Mouse (Mus musculus) 416B (cell line): ENCODE data around the gene Phf5a.

ENCODE experiments used
- DNase-seq: peaks from one replicate; pipeline ENCODE4 v3.0.0; 2011; ENCODE audit warnings: low read depth

The Phf5a gene

GRCm38 (mm10) chr15:81885418-81885934 lies 13.8 kb upstream of the Phf5a start:
- DNase-seq, result no peak

- DNase-seq, result no peak
These were observed 10.6 kb upstream of the Phf5a start for GRCm38 (mm10) chr15:81882348-81882747.

- DNase-seq, result no peak
These were observed 8.1 kb upstream of the Phf5a start for GRCm38 (mm10) chr15:81879531-81880401.

DNA sequence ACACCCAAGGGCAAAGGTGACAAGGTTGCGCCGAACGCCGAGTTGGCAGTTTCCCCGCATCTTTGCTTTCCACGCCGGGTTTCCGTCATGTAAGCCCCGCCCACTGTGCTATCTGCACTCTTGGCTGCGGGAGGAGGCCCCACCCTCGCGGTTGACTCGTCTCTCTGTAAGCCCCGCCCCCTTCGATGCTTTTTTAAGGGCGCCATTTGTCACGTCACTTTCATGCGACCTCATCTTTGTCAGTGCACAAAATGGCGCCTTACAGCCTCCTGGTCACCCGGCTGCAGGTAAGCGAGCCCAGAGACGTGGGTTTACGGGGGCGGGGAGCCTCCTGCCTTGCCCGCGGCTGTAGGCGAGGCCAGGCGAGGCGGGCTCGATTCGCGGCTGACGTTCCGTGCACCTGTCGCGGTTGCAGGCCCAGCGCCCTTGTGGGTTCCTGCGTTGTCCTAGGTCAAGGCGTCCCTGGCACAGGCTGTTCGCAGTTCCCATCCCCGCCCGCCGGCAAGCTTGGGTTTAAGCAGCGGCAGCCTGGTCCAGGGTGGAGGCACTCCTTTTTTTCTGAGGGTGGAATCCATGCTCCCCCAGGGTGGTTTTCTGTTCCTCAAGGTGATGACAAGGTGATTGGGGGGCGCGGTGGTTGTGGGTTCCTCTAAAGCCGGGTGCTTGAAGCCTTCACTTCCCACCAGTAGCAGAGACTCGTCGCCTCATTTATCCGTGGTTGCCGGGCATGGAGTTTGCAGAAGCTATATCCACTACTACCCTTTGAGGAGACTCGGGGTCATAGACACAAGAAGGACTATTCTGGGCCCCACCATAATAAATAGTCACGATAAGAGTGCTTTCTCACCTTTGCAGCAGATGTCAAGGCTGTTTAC lies 788 bp upstream of the Phf5a start, which contains the start of gene Aco2:
Aco2 (plus strand) TSS at position 48 of the 875 bp plus-strand sequence.
- peak; percentile 99 for DNase-seq

- no peak for DNase-seq
These were observed 1.7 kb downstream of the Phf5a start for GRCm38 (mm10) chr15:81869985-81870384.

DNA sequence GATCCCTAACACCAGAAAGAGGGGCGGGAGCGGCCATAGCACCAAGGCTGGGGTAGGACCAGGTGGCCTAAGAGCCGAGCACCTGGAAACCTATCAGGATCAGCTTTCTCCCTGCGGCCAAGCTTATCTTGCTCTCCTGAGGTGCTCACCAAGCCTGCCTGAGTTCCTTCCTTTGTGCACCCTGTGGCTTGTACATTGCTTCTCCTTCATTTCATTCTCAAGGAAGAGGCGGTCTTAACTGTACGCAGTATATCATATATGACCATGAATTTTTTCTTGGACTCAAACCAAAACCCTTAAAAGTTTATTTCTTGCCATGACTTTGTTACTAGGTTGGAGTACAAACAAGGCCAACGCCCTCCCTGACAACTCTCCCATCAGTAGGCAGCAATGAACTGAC lies 7.5 kb downstream of the Phf5a start:
- DNase-seq, result no peak

GRCm38 (mm10) chr15:81860471-81861135 lies 11.1 kb downstream of the Phf5a start:
- DNase-seq, result peak; percentile 79

DNA sequence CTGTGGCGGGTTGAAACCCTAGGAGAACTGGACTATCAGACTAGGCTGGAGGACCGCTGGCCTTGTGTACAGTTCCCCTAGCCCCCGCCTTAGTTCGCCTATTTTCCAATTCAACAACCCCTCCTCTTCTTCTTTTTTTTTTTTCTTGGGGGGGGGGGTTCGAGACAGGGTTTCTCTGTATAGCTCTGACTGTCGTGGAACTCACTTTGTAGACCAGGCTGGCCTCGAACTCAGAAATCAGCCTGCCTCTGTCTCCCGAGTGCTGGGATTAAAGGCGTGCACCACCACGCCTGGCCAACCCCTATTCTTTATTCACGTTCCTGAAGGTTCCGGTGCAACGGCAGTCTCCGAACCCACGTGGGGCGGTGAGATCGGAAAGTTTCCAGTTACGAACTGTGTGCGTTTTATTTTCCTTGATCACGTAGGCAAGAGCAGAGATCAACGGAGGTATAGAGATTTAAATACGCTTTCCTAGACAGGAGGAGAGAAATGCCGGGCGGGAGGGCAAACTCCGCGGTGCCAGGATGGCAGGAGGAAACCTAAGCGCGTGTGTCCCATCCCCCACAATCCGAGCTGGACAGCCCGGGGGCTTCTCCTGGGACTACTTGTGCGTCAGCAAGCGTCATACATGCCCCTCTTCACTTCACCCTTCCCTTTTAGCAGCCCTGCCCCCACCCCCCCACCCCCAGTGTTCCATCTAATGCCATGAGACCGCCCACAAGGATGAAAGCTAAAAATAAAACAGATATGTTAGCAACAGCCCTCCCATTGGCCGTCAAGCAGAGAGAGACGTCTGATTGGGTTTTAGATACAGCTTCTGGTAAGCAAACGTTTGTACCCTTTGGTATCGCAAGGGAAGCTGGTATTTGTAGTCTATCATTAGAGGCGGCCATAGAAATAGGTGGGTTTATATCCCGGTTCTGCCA lies 12.1 kb downstream of the Phf5a start:
- peak; percentile 99 for DNase-seq

GRCm38 (mm10) chr15:81858517-81859329 lies 13.0 kb downstream of the Phf5a start, which contains the start of gene Tob2:
Gene Tob2, minus strand, starts transcription at chr15:81858796.
- DNase-seq, result peak; percentile 70

DNA sequence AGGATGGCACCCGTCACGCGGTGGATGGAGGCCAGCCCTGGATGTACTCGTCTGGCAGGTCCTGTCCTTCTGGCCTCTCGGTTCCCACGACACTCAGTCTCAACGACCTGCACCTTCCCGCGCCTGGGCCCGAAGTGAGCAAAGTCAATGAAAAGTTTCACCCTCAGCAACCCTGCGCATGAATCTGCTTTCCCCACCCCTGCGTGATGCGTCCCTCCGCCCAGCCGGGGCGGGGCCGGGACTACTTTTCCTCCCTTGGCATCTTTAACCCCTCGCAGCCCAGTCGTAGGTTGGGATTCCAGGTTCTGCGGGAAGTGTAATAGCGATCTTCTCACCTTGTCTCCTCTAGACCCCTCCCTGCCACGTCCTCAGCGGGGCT lies 13.6 kb downstream of the Phf5a start:
- peak; percentile 94 for DNase-seq

DNA sequence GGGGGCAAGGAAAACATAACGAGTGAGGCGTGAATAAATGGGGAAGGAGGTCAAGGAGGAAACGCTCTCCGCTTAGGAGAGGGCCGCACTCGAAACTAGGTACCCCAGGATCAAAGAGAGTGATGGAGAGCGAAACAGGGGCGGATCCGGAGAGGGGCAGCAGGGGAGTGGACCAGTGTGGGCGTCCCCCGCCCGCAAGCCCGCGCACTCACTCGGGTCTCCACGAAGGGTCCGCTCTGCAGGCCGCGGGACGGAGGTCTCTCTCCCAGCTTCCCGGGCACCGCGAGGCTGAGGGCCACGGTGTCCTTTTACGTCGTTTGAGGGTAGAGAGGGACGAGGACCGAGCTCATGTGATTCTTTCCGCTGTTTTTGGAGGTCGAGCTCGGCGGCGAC lies 14.0 kb downstream of the Phf5a start:
- DNase-seq, result no peak

DNA sequence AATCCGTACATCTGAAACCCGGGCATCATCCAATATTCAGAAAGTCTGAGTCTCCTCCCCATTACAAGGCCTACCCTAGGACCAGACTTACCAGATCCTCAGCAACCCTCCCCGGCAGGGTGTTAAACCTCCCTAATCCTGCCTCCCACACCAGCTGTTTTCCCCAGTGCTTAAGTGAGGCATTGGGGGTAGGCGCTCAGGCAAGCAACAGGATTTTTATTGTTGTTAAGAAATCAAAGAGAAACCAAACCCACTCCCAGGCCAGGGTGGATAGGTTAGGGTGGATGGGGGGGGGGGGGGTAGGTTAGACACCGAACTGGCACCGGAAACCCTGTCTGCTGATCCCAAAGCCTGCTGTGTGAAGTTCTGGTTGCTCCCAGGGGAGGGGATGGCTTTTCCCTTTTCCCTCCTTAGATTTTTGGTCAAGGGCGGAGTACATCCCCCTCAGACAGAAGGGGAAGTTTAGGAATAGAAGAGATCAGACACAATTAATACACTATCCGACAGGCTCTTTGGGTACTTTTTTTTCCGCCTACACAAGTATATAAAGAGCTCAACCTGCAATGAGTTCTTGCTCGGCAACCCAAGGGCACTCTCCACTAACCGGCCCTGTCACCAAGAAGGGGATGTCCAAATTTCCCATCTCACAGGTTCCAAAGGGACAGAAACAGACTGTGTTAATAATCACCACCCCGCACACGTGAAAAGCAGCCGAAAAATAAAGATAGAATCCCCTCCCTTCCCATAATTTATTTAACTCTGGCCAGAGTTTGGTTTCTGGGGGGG lies 14.6 kb downstream of the Phf5a start:
- DNase-seq, result peak; percentile 48

DNA sequence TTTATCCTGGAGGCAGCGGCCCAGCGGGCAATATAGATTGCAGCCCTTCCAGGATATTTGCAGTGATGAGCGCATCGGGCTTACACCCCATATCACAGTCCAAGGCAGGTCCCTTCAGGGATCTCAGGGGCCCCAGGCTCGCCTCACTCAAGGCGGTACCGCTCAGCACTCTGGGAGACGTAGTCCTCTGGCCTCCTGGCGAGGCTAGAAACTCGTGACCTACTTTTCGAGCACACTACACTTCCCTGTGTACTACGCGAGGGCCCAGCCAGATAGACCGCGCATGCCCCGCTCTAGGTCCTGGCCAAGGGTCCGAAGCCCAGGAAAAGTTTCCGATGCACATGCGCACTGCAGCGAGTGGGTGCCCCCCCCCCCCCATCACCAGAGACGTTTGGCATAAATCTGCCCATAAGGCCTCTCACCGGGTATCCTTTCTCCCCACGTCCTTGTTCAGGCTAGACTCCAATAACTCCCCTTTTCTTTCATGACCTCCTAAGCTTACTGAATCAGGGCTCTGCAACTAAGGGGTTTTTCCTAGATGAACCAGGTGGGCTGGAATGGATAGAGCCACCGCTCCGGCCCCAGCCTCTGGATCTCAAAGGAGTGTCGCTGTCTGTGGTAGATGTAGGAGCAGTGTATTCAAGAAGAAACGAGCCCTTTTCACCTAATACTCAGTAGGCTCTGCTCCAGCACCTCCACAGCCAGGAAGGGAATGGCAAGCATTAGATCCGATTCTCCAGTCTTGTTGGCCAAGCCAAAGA lies 15.5 kb downstream of the Phf5a start:
- peak; percentile 96 for DNase-seq

GRCm38 (mm10) chr15:81853081-81853480 lies 18.6 kb downstream of the Phf5a start:
- no peak for DNase-seq

DNA sequence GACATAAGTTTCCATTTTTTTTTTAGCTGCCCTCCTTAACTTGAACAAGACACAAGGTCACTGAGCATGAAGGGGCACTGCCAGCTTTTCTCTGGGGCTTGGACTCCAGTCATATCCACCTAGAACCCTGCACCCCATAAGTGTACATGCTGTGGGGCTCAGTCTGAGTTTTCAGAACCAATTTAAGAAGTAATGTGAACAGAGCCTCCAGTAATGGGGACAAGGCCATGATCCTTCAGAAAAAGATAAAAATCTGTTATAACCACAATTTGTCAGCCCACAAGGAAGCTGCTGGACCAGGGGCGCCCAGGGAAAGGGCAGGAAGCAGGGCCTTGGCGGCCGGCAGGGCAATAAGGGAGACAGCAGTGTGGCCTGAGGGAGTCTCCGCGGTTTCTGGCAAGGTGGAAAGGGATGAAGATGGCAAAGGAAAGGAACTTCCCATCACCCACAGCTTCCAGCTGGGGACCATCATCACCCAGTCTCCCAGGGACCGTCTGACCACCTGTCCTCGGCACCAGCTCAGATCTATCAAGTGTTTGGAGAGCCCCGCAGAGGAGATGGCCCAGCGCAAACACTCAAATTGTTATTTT lies 19.2 kb downstream of the Phf5a start:
- DNase-seq, result no peak

GRCm38 (mm10) chr15:81851375-81851774 lies 20.3 kb downstream of the Phf5a start:
- DNase-seq, result no peak

DNA sequence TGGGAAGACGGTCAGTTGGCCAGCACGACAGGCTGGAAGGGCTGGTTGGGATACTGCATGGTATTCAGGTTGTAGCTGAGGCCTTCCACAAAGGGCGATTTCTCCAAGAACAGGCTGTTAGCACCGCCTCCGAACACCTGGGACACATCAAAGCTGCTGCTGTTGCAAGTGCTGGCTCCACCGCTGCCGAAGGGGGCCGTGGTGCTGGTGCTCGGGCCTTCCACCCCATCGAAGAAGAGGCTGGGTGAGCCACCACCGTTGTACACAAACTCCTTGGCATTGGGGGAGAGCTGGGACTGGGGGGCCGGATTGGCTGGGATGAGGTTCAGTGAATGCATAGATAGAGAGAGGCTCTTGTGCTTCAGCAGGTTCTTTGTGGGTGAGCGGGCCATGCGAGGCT lies 21.0 kb downstream of the Phf5a start:
- DNase-seq, result no peak

GRCm38 (mm10) chr15:81849104-81849503 lies 22.6 kb downstream of the Phf5a start:
- DNase-seq, result no peak
